Mouse (Mus musculus): ENCODE data around the gene Prrt3.

Prrt3 gene

DNA sequence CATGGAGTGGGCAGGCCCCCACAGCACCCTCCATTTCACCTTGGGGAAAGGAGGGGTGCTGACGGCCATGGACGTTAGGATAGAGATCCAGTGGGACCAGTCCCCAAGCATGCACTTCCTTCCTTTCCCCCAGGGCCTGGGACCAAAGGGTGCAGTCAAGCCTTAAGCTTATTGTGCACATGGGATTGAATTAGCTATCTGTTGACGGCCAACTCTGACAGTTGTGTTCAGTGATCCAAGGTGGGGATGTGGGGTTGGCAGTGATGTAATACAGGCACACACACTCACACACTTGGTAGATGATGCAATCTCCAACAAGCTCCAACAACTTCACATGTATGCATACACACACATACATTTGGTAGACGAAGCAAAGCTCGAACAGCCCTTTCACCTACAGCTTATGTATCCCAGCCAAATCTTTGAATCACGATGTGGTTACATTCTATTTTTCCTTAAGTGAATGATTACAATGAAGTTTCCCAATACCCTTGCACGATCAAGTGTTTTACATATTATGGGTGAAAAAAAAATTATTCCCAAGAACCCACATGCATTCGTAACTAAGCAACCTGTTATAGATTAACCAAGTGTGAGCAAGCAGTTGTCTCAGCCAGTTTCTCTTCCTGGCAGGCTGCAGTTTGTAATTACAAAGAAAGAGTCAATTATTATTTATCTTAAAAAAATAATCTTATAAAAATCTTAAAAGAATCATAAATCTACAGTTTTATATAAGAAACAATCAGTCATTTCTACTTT is 57.3 kb downstream of the Prrt3 start:
- peak; percentile 14 for DNase-seq (ENCODE audit: low spot score)
